Mouse (Mus musculus) spleen, postnatal 36 days (tissue): ENCODE measurements around the gene Exoc6b.
"Not testable (repeated sequence)": the region's sequence is repeated elsewhere in the genome, so short reads cannot be mapped to it uniquely, and the experiment has no call there.

Source experiments
- DNase-seq, 2 experiments: peaks; one replicate each; pipeline ENCODE4 v3.0.0; 2022; ENCODE audit warnings: low spot score in 2 of 2, mixed read lengths in 1 of 2

The Exoc6b gene

DNA sequence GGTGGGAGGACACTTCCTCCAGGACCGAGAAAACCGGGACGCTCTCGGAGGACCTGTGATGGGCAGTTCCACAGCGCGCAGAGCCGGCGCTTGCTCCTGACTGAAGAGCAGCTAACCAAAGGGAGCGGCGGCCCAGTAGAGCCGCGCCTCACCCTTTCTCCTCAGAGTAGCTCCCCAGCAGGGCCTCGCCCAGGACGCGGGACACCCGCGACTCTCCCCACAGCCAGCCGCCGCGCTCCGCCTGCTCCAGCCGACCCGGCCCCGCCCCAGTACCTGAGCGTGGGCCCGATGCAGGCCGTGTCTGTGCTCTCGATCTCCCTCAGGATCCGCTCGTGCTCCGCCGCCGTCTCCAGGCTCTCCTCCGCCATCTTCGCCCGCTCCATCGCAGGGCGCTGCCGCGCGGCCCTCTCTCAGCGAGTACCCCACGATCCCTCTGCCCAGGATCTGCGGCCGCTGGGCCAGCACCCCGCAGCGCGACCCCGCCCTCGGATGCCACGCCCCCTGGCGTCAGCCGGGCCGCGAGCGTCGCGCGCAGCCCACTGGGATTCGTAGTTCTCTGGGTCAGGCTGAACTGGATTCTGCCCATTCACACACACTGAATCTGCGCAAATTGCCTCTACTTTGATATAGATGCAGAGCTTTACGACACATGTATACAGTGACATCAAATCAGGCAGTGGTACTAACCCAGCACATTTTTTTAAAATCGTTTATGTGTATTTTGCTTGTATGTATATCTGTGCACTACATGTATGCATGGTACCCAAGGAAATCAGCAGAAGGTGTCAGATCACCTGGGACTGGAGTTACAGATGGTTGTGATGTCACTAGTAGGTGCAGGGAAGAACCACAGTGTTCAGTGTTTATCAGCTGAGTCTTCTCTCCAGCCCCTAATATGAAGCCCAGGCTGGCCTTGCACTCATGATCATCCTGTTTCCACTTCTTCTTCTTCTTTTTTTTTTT is at the start of gene Exoc6b:
Gene Exoc6b (minus strand): TSS at position 491 of the 963 bp plus-strand sequence.
- DNase-seq = peak; percentile 73 to 77

- DNase-seq = peak; percentile 7 to 10
Measured at GRCm38 (mm10) chr6:85117545-85118511, 48.5 kb upstream of the Exoc6b start.

DNA sequence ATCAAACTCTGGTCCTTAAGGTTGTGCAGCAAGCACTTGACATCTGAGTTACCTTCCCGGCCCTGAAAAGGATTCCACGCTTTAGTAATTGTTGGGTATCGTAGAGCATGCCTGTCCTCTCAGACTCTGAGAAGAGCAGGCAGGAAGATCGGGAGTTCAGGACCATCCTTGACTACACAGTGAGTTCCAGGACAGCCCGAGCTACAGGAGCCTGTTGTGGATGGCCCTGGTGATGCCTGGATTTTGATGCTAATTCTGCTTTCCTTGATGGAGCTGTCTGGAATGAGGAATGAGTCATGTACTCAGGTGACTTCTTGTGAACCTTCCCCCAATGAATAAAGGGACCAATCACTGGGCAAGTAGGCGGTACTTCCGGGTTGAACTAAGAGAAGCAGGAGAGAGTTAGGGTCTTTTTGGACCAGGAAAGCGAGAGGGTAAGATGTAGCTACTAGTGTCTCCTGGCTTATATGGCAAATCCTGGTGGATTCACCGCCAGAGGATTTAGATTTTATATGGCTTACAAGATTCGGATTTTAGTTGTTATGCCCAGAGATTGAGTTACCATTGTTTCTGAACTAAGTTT is 35.8 kb upstream of the Exoc6b start:
- no peak for DNase-seq

DNA sequence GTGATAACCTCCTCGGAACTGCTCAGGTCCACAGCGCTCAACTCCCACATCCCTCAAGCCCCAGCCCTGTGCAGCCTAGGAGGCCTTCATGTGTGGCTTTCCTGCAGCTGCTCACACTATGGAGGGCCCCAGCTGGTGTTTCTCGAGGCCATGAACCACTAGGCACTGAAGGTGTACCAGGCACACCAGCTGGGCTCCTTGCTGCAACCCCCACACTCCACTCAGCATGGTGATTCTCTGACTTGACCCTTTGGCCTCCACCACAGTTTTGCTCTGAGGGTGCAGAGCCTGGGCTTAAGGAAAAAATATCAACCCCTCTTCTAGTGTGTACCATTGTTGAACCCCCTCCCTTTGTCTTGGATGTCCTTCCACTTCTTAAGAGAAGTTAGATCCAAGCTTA is 34.0 kb upstream of the Exoc6b start:
- DNase-seq = no peak

- DNase-seq = no peak
Measured at GRCm38 (mm10) chr6:85096441-85096840, 27.1 kb upstream of the Exoc6b start.

- DNase-seq = no peak
Measured at GRCm38 (mm10) chr6:85087425-85087824, 18.1 kb upstream of the Exoc6b start.

- no peak for DNase-seq
Measured at GRCm38 (mm10) chr6:85086645-85087044, 17.3 kb upstream of the Exoc6b start.

- not testable (repeated sequence) for DNase-seq
Measured at GRCm38 (mm10) chr6:85076179-85076720, 6.9 kb upstream of the Exoc6b start.

- no peak for DNase-seq
Measured at GRCm38 (mm10) chr6:85074996-85075395, 5.7 kb upstream of the Exoc6b start.

DNA sequence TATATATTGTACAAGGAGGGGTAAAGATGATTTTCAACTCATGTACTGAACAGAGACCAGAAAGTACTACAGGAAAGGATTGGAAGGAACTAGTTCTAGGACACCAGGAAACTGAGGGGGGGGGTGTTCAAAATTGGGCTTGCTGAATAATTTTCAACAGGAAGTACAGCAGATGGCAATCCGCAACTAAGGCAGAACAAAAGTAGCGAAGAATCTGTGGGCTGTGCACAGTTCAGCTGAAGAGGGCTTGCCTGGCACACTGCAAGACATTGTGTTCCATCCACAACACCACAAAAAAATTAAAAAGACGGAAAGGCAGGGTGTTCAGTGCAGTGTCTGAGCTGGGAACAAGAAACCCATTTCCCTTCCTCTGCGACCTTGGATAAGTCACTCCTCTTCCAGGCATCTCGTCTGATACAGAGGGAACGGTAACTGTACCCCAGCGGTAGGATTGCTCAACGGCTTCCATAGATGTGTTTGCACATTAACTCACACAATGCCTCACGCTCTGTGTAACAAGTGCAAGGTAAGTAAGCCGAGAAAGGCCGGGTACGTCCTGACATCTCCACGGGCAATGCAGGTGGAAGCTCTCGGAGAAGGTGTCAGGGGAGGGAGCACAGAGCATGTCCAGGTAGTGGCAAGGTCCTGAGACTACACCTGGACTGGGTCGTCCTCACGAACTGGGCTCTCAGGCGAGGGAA is 841 bp downstream of the Exoc6b start:
- no peak for DNase-seq

DNA sequence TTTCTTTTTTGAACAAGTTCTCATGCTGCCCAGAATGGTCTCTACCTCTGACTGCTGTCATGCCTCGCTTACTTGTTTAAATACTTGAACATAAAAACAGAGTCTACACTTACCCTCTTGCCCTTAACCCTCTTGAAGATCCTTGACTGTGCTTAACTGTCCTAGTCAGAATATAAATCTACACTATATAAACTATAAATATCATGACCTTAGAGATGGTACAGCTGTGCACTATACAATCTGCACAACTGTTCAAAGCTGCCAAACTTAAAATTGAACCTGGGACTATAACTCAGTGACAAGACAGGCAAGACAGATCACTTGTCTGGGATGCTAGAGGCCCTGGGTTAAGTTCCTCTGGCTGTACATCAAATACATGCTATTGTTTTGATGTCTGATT is 11.7 kb downstream of the Exoc6b start:
- no peak for DNase-seq

DNA sequence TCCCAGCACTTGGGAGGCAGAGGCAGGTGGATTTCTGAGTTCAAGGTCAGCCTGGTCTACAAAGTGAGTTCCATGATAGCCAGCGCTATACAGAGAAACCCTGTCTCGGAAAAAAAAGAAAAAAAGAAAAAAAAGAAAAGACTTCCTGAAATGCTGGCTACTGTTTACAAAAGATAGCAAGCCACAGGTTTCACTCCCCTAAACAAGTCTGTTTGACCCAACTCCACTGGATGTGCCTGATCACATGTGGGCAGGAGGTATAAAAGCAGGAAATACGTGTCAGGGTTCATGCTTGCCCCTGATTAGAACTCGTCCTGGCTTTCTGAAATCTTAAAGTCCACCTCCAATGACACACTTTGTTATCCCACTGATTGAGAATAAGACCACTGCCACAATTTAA is 18.2 kb downstream of the Exoc6b start:
- DNase-seq = no peak

DNA sequence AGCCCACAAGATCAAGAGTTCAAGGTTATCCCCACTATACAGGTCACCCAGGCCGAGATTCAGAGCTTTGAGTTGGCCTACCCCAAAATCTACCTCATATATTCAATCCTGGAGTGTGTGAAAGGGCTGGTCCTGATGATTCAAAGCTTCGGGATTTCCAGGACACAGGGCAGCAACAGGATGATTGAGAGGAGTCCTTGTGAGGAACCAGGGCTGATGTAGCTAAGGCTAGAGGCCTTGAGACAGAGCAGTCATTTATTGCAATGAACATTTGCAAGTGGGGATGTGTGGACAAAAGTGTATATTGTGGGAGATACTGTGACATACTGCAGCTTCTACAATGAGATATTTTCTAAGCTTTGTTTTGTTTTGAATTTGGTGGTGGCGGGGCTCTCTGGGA is 22.8 kb downstream of the Exoc6b start:
- DNase-seq = no peak

DNA sequence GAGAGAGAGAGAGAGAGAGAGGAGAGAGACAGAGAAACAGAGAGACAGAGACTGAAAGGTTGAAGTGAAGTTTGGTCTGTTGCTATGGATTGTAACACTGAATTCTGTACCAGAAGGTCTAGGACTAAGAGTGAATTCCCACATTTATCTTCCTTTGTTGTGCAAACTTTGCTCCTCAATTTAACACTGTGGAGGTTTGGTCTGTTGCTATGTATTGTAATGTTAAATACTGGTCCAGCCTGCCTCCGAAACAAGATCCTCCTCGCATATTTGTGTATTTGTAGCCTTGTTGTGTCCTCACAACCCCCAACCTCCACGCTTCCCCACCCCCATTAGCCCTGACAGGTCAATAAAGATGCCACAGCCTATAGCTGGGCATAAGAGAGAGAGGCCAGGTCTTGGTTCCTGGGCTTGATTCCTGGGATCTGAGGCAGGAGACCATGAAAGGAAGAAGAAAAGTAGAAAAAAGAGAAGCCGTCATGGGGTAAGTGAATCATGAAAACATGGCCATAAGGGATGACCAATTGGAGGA is 24.6 kb downstream of the Exoc6b start:
- DNase-seq = no peak

DNA sequence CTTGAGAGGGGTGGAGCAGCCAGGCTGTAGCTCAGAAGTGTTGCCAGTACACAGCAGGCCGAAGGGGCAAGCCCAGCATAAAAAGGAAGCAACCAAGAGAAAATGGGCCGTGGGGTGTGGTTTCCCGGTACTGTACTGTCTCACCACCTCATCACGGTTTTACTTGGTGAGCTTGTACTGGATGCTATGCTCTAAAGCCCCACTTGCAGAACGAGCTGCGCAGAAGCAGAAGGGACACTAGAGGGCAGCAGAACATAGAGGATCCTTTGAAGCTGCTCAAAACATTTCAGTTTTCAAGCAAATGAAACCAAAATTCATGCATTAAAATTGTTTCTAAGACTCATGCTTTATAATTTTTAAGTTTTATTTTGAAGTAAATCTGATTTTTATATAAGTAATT is 31.6 kb downstream of the Exoc6b start:
- DNase-seq = peak; percentile 19 to 31

DNA sequence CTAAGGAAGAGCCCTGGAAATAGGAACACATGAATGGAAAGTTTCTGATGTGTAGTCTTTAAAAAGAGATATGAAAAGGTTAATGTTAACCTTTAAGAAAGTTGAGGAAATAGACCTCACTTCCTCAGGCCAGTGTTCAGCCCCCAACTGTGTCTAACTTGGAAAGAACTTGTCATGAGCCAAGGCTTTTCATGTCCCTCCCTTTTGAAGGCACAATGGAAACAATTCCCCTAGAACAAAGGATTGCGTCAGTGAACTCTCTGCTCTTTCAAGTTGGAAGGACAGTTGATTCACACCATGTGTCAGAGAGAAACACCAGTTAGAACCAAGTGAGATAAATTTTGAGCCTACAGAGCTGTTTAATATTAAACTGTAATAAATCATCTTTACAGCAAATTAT is 39.6 kb downstream of the Exoc6b start:
- DNase-seq = no peak

DNA sequence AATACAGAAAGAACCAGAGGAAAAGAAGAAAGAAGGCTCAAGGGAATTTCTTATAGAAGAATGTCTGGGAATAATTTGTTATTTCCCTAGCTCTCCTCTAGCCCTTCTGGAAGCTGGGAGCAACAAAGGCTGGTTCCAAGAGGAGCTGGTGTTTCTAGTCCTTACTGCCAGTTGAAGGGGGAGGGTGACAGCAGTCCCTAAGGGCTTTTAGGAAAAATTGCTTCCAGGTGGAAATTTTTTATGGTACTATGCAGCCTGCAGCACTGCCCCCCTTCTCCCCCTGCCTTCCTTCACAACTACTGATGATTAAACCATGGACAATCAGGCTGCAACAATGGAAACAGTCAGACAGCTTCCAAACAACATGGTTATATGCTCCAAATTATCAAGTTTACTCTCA is 44.9 kb downstream of the Exoc6b start:
- no peak for DNase-seq

DNA sequence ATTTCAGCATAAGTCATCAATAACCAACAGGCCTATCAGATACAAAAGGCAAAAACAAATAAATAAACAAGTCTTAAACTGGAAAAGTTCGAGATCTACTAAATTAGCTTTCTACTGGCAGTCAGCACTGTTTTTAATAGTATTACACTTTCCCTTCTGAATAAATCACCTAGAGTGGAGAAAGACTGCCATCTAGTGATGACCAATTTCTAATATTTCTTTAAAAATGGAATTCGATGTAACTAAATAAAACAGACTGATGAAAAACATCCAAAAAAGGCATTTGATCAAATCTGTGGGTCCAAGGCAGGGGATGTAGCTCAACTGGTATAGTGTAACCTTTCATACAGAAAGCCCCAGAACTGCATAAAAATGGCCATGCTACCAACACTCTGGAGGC is 52.3 kb downstream of the Exoc6b start:
- DNase-seq = no peak

GRCm38 (mm10) chr6:85013906-85014305 is 55.4 kb downstream of the Exoc6b start:
- no peak for DNase-seq

DNA sequence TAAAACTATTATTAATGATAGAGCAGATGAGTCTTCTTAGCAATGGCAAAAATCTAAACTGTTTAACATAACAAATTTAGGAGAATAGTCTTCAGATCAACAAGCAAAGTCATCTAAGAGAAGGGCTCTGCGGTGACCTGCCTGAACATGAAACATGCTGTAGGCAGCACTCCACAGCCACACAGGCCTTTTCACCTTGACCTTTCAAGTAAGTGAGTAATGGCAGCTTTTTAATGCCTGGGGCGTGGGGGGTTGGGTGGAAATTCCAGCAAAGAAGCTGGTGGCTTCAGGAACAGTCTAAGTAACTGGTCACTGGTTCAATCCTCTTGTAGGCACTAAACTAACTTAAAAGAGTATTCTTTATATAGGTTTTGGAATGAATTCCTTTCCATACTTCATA is 58.9 kb downstream of the Exoc6b start:
- DNase-seq = no peak

- no peak for DNase-seq
Measured at GRCm38 (mm10) chr6:84995418-84995817, 73.9 kb downstream of the Exoc6b start.
